Mouse (Mus musculus) gastrocnemius, postnatal 4 days (tissue): ENCODE results near the gene Tmem44. TPM values are rescaled to one million over a fixed set of nuclear protein-coding genes. Genes with fewer than 3 reads are reported as not detected.

Experiments
- DNase-seq, 2 experiments: peaks; one replicate each; pipeline ENCODE4 v3.0.0; 2021 to 2022; ENCODE audit warnings: low spot score in 2 of 2, mixed read lengths in 2 of 2
- total RNA-seq, 2 experiments: library from RNA; stranded (reverse); gene quantifications; 2 replicates each; pipeline ENCODE4 v1.2.3; 2021

Tmem44 gene
- total RNA-seq, 2 experiments from 2014 or later: 9.7 to 11.2 TPM

- no peak for DNase-seq
These were observed 29.5 kb downstream of the Tmem44 start for GRCm38 (mm10) chr16:30521147-30521546.

GRCm38 (mm10) chr16:30520361-30520823, 30.2 kb downstream of the Tmem44 start:
- peak; percentile 58 to 80 for DNase-seq

- no peak for DNase-seq
These were observed 32.0 kb downstream of the Tmem44 start for GRCm38 (mm10) chr16:30518635-30519034.

GRCm38 (mm10) chr16:30517666-30518283, 32.9 kb downstream of the Tmem44 start:
- no peak for DNase-seq

GRCm38 (mm10) chr16:30516993-30517392, 33.6 kb downstream of the Tmem44 start:
- DNase-seq: no peak

GRCm38 (mm10) chr16:30515418-30515817, 35.2 kb downstream of the Tmem44 start:
- DNase-seq: no peak

GRCm38 (mm10) chr16:30513050-30514024, 37.3 kb downstream of the Tmem44 start:
- peak; percentile 53 to 74 for DNase-seq

GRCm38 (mm10) chr16:30512375-30513049, 38.1 kb downstream of the Tmem44 start:
- DNase-seq: no peak

- DNase-seq: no peak
These were observed 38.9 kb downstream of the Tmem44 start for GRCm38 (mm10) chr16:30511563-30512340.

GRCm38 (mm10) chr16:30510504-30511451, 39.9 kb downstream of the Tmem44 start:
- DNase-seq: peak; percentile 81 to 84

GRCm38 (mm10) chr16:30510091-30510490, 40.6 kb downstream of the Tmem44 start:
- DNase-seq: no peak

- DNase-seq: no peak
These were observed 41.3 kb downstream of the Tmem44 start for GRCm38 (mm10) chr16:30509340-30509739.

- DNase-seq: no peak
These were observed 41.9 kb downstream of the Tmem44 start for GRCm38 (mm10) chr16:30508738-30509137.

- no peak for DNase-seq
These were observed 43.5 kb downstream of the Tmem44 start for GRCm38 (mm10) chr16:30507120-30507519.

- no peak for DNase-seq
These were observed 45.2 kb downstream of the Tmem44 start for GRCm38 (mm10) chr16:30505311-30506031.

- DNase-seq: no peak
These were observed 45.8 kb downstream of the Tmem44 start for GRCm38 (mm10) chr16:30504856-30505255.

- DNase-seq: peak in 1 of 2 experiments; percentile 55
These were observed 46.7 kb downstream of the Tmem44 start for GRCm38 (mm10) chr16:30503958-30504357.

- DNase-seq: no peak
These were observed 48.3 kb downstream of the Tmem44 start for GRCm38 (mm10) chr16:30502221-30502891.
